Mouse (Mus musculus): ENCODE results near the gene Ring1.
A peak's percentile ranks its signal among the peaks of the same experiment; 100 is the strongest.
"Not testable (repeated sequence)": the region's sequence is repeated elsewhere in the genome, so short reads cannot be mapped to it uniquely, and the experiment has no call there.

The Ring1 gene

GRCm38 (mm10) chr17:34028501-34029149 is 4.1 kb upstream of the Ring1 start:
- DNase-seq (ENCODE audit: low spot score in 2 of 2), result no peak

GRCm38 (mm10) chr17:34027656-34028223 is 3.3 kb upstream of the Ring1 start, which contains the start of gene H2-Ke6:
Gene H2-Ke6, minus strand, starts transcription at chr17:34028060.
- DNase-seq (ENCODE audit: low spot score in 2 of 2), result peak; percentile 87 to 93

GRCm38 (mm10) chr17:34026917-34027655 is 2.6 kb upstream of the Ring1 start:
- DNase-seq (ENCODE audit: low spot score in 2 of 2), result no peak

GRCm38 (mm10) chr17:34026221-34026620 is 1.7 kb upstream of the Ring1 start:
- DNase-seq (ENCODE audit: low spot score in 2 of 2), result no peak

- no peak for DNase-seq (ENCODE audit: low spot score in 2 of 2)
Measured at GRCm38 (mm10) chr17:34025756-34026151, 1.3 kb upstream of the Ring1 start.

- no peak for DNase-seq (ENCODE audit: low spot score in 2 of 2)
Measured at GRCm38 (mm10) chr17:34024861-34025755, 628 bp upstream of the Ring1 start.

GRCm38 (mm10) chr17:34023678-34024077 is 802 bp downstream of the Ring1 start:
- no peak for DNase-seq (ENCODE audit: low spot score in 2 of 2)

- DNase-seq (ENCODE audit: low spot score in 2 of 2), result no peak
Measured at GRCm38 (mm10) chr17:34022987-34023386, 1.5 kb downstream of the Ring1 start.

GRCm38 (mm10) chr17:34022414-34022783 is 2.1 kb downstream of the Ring1 start:
- DNase-seq (ENCODE audit: low spot score in 2 of 2), result no peak

- DNase-seq (ENCODE audit: low spot score in 2 of 2), result no peak
Measured at GRCm38 (mm10) chr17:34021539-34022413, 2.7 kb downstream of the Ring1 start.

- no peak for DNase-seq (ENCODE audit: low spot score in 2 of 2)
Measured at GRCm38 (mm10) chr17:34013436-34013835, 11.0 kb downstream of the Ring1 start.

- no peak for DNase-seq (ENCODE audit: low spot score in 2 of 2)
Measured at GRCm38 (mm10) chr17:34010156-34010555, 14.3 kb downstream of the Ring1 start.

GRCm38 (mm10) chr17:34006570-34006969 is 17.9 kb downstream of the Ring1 start:
- no peak for DNase-seq (ENCODE audit: low spot score in 2 of 2)

- no peak for DNase-seq (ENCODE audit: low spot score in 2 of 2)
Measured at GRCm38 (mm10) chr17:34003426-34003825, 21.1 kb downstream of the Ring1 start.

GRCm38 (mm10) chr17:34000796-34001195 is 23.7 kb downstream of the Ring1 start:
- not testable (repeated sequence) for DNase-seq (ENCODE audit: low spot score in 2 of 2)

- DNase-seq (ENCODE audit: low spot score in 2 of 2), result peak; percentile 46 to 69
Measured at GRCm38 (mm10) chr17:34000150-34000537, 24.3 kb downstream of the Ring1 start, which contains the start of gene H2-K1. Gene H2-K1, minus strand, starts transcription at chr17:34000347.

- no peak for DNase-seq (ENCODE audit: low spot score in 2 of 2)
Measured at GRCm38 (mm10) chr17:33999341-34000149, 24.9 kb downstream of the Ring1 start.

GRCm38 (mm10) chr17:33998697-33999096 is 25.8 kb downstream of the Ring1 start:
- DNase-seq (ENCODE audit: low spot score in 2 of 2), result not testable (repeated sequence)

GRCm38 (mm10) chr17:33997025-33997424 is 27.5 kb downstream of the Ring1 start:
- not testable (repeated sequence) for DNase-seq (ENCODE audit: low spot score in 2 of 2)

- no peak for DNase-seq (ENCODE audit: low spot score in 2 of 2)
Measured at GRCm38 (mm10) chr17:33995651-33996050, 28.8 kb downstream of the Ring1 start.

Measured in frontal cortex, postnatal 36 days (tissue).